Mouse (Mus musculus) cerebellum, postnatal 10 days (tissue): ENCODE measurements at regions not wholly inside any gene's neighbourhood (a gene's known extent, or its start where the extent isn't known, plus 50 kb on each side); places are given as distances from the start of the nearest gene placed in this dataset.
A peak's percentile ranks its signal among the peaks of the same experiment; 100 is the strongest.
"Not testable (repeated sequence)": the region's sequence is repeated elsewhere in the genome, so short reads cannot be mapped to it uniquely, and the experiment has no call there.

ENCODE experiments used
- DNase-seq, 2 experiments: peaks; one replicate each; pipeline ENCODE4 v3.0.0; 2021; ENCODE audit warnings: mixed read lengths in 2 of 2

GRCm38 (mm10) chr3:7811301-7811700 lies 1191.1 kb upstream of the 1700008P02Rik start:
- not testable (repeated sequence) for DNase-seq

- not testable (repeated sequence) for DNase-seq
Observed at GRCm38 (mm10) chr3:7805121-7805520, 1184.9 kb upstream of the 1700008P02Rik start.

DNA sequence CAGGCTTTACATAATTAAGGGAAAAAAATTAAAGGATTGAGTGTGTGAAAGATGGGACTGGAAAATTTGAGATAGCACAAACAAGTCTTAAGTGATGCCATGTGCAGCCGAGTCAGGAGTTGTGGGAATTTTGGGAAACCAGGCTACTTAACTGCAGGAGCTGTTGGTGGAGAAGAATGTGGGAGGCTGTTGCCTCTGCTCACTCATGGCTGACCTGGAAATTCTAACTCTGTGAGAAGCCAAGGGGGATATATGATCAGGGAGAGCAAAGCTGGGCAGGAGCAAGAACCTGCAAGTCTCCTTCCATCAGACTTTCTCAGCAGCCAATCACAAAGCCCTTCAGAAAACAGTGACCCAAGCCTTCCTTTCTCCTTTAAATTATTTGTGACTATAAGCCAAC lies 1184.0 kb upstream of the 1700008P02Rik start:
- DNase-seq: no peak

DNA sequence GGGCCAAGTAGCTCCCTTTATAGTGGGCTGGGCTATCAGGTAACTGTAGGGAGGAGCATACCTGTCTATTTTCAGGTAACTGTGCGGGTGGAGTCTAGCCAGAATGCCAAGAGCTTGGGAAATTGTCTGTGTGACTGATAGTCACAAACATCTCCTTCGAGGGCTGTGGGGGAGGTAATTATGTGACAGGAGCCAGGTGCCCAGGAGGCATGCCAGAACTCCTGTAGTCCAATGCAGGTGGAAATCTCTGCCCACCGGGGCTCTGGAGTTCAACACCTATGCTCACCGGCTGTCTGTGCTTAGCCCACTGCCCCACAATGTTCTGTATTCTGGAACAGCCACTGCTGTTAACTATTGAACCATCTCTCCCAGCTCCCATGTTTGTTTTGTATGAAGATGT lies 1179.2 kb upstream of the 1700008P02Rik start:
- peak; percentile 50 to 59 for DNase-seq

DNA sequence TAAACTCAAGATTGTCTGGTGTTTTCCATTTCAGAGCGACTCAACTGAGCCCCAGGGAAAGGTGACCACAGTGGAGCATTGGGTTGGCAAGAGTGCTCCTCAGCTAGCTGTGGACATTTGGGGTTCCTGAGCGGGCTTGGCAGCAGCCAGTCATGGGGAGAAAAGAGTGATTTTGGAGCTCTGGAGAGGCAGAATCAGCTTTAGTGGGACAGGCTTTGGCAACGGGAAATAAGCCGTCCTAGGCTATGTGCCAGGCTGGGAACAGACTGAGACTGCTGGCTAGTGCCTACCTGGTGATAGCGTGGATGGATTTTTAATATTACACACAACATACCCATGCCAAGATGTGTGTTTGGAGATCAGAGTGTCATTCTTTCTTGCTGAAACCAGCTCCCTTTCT lies 1167.4 kb upstream of the 1700008P02Rik start:
- DNase-seq: peak; percentile 89 to 94

- DNase-seq: no peak
Observed at GRCm38 (mm10) chr3:7785096-7785495, 1164.9 kb upstream of the 1700008P02Rik start.

- DNase-seq: peak; percentile 38 to 47
Observed at GRCm38 (mm10) chr3:7755445-7755844, 1135.2 kb upstream of the 1700008P02Rik start.

- DNase-seq: no peak
Observed at GRCm38 (mm10) chr3:7713741-7714140, 1093.5 kb upstream of the 1700008P02Rik start.

GRCm38 (mm10) chr3:7713130-7713529 lies 1092.9 kb upstream of the 1700008P02Rik start:
- no peak for DNase-seq

DNA sequence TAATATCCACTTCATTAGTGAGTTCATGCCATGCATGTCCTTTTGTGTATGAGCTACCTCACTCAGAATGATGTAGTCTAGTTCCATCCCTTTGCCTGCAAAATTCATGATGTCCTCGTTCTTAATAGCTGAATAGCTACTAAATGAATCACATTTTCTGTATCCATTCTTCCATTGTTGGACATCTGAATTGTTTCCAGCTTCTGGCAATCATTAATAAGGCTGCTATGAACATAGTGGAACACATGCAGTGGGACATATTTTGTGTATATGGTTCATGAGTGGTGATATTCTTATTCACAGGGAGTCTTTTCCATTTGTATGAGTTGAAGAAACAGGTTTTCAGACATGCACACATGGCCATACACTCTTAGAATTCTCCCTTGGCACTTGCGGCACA lies 1092.2 kb upstream of the 1700008P02Rik start:
- DNase-seq: no peak

DNA sequence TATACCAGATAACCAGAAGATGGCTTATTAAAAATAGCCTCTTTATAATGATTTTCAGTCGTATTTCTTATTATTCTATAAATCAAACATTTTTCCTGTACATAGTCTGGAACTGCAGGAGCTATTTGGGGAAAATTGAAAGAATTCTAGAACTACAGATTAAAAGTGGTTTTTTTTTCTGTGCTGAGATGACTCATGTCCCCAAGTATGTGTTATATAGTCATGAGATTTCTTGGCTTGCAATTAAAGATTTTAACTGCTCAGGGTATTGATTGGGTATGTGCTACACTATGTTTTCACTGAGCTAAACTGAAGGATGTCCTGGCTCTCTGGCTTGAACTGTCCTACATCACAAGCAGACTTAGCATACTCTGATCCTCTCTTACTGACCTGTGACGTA lies 1088.4 kb upstream of the 1700008P02Rik start:
- no peak for DNase-seq

DNA sequence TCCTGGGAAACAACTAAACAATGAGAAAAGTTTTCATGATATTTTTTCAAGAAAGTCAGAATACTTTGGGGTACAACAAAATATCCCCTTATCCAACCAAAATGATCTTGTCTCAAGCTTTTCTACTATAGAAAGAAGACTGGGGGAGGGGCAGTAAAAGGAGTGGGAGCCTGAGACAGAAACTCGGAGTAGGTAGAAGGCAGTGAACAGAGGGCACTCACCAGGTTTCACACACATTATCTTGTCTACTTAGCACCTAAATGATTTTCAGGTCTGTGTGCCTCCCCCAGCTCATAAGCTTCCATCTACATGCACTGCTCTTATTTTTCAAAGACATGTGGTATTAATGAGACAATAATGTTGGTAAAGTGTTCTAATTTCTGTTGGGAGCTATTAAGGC lies 1063.3 kb upstream of the 1700008P02Rik start:
- no peak for DNase-seq

DNA sequence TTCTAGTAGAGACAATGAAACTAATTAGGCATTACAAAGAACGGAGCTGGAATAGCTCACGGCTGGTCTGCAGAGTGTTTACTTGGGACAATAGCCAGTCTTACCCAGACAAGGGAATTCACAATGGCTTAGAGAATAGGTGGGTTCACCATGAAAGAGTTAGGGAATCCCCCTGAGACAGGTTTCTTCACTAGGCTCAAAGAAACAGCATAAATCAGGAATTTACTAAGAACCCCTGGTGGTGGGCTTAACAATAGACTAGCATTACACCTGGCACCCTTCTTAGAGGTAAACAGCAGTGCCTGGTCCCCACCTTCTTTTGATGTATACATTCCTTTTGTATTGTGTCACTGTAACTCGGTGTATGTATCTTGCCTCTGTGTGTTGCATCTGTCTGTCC lies 1062.6 kb upstream of the 1700008P02Rik start:
- DNase-seq: not testable (repeated sequence)

DNA sequence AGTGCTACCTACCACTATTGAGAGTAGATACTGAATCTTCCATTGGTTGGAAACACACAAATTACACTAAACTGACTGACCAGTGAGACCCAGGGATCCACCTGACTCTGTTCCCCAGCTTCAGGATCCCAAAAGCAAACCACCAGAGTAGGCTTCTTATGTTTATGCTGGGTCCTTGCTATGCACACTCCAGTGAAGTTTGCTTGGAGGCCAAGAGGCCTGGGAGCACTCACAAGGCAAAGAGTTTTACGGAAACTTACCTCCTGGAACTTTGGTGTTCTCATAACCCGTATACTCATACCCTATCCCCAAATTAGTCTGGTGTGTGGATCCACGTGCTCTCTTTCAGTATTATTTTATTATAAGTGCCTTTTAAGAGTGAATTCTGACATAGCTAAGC lies 1062.1 kb upstream of the 1700008P02Rik start:
- DNase-seq: no peak

GRCm38 (mm10) chr3:7669956-7670355 lies 1049.7 kb upstream of the 1700008P02Rik start:
- peak; percentile 54 to 73 for DNase-seq

GRCm38 (mm10) chr3:7667851-7668250 lies 1047.6 kb upstream of the 1700008P02Rik start:
- DNase-seq: not testable (repeated sequence)

DNA sequence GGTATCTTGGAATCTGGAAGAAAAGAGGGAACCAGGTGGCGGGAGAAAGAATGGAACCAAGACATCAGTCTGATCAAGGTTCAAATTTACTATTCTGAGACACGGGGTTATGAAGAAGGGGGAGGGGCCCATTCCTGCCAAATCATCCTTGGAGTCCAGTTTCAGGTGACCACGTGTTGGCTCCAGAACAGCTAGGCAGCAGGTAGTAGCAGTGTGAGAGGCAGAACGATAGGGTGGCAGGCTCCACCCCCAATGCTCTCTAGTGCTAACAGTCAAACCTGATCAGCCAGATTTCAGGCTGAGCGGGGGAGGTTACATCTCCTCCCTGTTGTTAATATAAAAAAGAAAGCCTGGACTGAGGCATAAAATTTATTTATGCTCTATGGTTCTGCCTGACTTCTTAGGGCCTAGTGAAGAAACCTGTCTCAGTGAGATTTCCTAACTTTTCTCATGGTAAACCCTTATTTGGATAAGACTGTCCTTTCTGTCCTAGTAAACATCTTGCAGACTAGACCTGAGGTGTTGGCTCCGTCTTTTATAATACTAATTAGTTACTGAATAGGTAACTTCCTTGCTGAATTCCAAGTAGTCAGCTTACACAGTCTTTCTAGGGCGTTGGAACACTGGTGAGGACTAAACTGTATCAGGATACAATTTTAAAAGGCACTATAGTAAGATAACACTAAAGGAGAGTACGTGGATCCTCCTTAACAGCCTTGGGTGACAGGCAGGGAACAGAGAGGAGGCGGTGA lies 1046.3 kb upstream of the 1700008P02Rik start:
- DNase-seq: not testable (repeated sequence)
